Mouse (Mus musculus) embryo, embryonic 11 days (tissue): ENCODE results near the gene Ptprm.
A peak's percentile ranks its signal among the peaks of the same experiment; 100 is the strongest.

Experiments used
- DNase-seq: peaks from one replicate; pipeline ENCODE4 v3.0.0-alpha.2; 2015

Ptprm gene

GRCm38 (mm10) chr17:67343006-67343405 is 11.3 kb downstream of the Ptprm start:
- DNase-seq: no peak

DNA sequence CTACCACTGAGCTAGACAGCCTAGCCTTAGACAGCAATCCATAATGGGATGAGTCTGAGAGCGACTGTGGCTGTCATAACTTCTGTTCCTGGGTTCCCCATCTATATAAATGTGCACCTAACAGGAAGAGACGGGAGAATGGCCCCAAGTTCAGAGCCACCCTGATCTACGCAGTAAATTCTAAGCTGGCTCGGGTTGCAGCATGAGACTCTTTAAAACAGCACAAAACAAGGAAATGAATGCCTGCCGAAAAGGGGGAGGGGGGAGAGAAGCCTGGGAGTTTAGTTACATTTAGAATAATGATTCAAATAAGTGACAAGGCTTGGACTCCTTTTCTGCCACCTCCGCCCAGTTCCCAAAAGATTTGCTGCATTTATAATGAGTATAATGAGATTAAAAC is 13.9 kb downstream of the Ptprm start:
- DNase-seq: no peak

- no peak for DNase-seq
Measured at GRCm38 (mm10) chr17:67339569-67339968, 14.7 kb downstream of the Ptprm start.

GRCm38 (mm10) chr17:67334310-67334709 is 19.9 kb downstream of the Ptprm start:
- no peak for DNase-seq

- DNase-seq: no peak
Measured at GRCm38 (mm10) chr17:67329435-67329834, 24.8 kb downstream of the Ptprm start.

- no peak for DNase-seq
Measured at GRCm38 (mm10) chr17:67324499-67324832, 29.8 kb downstream of the Ptprm start.

DNA sequence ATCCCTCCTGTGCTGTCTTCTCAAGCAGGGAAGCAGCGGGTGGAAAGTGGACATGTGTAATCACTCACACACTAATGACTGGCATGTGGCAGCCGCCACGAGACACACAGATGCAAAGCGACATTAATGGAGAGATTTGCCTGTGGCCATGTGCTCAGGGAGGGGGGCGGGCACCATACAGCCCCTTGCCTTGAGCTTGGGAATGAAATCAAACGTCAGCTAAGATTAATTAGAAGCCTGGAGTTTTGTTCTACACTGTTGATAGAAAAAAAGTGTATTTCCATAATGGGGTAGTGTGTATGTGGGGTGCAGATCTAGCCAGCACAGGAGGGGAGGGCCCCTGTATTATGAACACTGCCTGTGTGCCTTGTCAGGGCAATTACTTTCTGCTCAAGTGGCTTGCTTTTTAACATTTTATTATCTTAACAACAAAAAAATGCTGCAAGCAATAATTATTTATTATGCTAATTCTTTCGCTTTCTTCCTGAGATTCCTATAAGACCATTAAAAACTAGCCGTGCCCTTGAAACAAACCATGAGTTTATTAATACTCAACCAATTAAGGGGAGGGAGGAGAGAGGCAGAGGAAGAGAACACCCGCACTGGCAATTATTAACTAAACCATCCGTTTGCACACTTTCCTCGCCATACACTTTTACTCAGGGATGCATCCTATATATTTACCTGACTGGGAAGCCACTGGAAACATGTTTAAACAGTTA is 30.3 kb downstream of the Ptprm start:
- peak; percentile 46 for DNase-seq

DNA sequence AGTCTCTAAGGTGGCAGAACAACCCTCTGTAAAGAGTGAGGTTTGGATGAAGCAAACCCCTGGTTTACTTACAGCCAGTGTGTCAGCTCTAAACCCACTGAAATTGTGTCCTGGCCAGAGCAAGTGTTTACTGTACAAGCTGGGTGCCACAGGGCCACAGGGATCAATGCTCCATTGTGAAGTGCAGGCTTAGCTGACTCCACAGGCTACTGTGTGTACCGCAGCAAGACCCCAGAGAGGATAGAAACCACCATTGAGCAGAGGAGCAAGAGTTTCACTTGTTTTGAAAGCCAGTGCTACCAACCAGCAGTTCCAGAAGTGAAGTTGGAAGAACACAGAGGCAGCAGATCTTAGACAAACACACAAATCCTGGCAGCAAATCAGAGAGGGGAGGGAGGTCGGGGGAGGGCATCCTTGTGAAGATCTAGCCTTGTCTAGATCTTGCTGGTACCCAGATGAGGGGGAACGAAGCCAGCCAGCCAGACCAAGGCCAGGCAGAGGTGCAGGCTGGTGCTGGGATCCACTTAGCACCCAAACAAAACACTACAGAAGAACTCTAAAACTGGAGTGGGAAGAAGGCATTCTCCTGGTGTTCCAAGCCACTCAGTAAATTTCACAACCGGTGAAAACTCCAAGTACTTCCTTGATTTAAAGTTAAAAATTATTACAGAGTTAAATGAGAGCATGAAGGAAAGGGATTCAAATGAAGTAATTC is 39.6 kb downstream of the Ptprm start:
- no peak for DNase-seq

- no peak for DNase-seq
Measured at GRCm38 (mm10) chr17:67308421-67308820, 45.8 kb downstream of the Ptprm start.

- DNase-seq: no peak
Measured at GRCm38 (mm10) chr17:67306066-67306845, 48.0 kb downstream of the Ptprm start.

GRCm38 (mm10) chr17:67304831-67305230 is 49.4 kb downstream of the Ptprm start:
- DNase-seq: no peak

GRCm38 (mm10) chr17:67303326-67304099 is 50.7 kb downstream of the Ptprm start:
- DNase-seq: no peak

DNA sequence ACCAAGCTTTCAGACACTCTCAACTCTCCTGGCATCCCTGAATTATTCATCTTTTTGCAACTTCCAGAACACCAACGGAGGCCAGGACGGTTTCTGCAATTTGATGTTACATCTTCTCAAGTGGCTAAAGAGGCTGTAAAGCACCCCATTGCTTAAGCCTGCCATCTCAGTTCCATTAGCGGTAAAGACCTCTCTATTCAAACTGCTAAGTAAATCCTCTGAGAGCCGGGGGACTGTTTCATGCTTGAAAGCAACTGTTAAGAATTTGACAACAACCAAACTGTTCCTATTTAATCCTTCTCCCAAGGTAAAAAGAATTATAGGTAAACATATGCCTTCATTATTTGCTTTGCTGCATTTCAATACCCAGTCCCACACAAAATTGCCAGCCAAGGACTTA is 51.7 kb downstream of the Ptprm start:
- no peak for DNase-seq

GRCm38 (mm10) chr17:67302074-67302473 is 52.2 kb downstream of the Ptprm start:
- no peak for DNase-seq

DNA sequence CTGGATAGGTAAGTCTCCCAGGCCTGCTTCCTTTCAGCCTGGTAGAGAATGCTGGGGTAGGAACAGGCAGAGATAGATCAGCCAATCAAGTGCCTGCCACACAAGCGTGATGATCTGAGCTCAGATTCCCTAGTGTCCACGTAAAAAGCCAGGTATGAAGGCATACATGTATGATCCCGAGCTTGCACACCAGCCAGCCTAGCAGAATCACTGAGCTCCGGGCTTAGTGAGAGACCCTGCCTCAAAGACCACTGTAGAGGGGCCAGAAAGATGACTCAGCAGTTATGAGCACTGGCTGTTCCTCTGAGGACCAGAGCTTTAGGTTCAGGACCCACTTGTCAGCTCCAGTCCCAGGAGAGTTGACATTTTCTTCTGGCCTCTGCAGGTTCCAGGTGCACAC is 52.9 kb downstream of the Ptprm start:
- no peak for DNase-seq

- DNase-seq: no peak
Measured at GRCm38 (mm10) chr17:67298269-67298798, 55.9 kb downstream of the Ptprm start.

DNA sequence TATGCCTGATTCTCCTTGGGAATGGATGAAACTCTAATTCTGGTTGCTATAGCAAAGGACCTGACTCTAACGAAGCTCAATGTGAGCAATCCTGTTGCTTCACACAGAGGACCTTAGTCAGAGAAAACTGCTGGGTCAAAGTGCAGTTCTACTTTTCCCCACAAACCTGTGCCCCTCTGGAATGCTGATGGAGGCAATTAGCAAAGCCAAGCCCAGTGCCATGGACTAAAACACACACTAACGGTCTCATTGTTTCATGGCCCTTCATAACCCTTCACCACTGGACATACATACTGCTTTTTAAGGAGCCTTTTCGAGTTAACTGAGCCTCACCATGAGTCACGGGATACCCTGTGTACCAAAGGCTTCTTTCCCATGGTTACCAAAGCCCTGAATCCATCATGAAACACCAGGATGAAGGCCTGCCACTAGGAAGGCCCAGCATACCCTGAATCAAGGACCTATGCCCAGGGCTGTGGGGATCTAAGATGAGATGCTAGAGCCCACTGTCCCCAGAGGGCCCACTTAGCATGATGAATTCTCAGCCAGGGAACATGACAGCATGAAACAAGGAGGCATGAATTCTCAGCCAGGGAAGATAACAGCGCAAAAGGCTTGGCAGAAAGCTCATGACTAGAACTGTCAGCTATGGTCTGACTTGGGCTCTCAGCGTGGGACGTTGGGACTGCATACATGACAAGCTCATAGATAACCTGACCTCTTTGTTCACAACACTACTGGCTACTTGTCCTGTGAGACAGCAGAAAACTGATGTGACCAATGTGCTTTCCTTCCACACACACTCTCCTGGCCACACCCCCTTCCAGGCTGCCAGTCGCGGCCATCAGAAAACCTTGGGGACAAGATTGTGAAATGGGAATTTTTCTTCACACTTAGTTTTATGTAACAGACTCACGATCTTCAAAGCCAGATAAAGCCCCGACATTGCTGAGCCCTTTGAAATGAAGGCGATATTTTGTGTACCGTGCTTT is 57.4 kb downstream of the Ptprm start:
- DNase-seq: no peak

GRCm38 (mm10) chr17:67290662-67291240 is 63.5 kb downstream of the Ptprm start:
- peak; percentile 30 for DNase-seq

DNA sequence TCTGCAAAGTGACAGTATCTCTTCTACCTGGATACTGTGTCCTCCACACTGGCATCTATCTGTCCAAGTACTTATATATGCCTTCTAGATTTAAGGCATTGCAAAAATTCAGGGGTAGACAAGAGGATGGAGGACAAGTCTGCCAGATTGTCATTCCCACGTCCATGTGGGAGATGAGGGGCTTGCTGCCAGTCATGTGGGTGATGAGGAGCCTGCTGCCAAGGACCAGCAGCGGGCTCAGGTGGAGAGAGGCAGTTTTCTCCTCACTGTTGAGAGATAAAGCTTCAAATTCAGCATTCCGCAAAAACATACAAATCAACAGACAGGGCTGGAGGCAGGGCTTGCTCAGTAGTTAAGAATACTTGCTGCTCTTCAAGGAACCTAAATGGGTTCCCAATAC is 66.8 kb downstream of the Ptprm start:
- no peak for DNase-seq

DNA sequence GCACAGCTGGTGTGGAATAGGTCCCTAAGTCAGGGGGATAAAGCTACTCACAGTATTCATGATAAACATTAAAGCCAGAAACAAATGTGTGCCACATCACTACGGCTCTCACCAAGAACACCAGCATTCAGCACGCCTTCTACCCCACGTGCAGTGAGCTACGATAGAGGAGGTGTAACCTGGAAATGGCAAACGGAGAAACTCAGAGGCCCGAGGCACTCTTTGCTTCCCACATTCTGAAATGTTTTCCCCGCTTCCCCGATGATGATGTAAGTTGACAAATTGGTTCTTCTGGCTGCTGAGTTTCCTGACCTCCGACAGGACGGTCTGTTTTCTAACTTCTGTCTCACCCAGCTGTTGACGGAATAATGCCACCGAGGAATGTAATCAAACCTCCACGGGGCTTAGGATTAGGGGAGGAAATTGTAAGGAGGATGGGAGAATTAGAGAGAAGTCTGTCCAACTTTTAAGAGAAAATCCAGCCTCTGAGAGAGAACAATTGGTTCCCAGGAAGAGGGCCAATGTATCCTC is 72.6 kb downstream of the Ptprm start:
- DNase-seq: peak; percentile 21
